Mouse (Mus musculus): ENCODE measurements around the gene Snap47.

- no peak for TF ChIP-seq MAFK (IDR thresholded peaks at IDR 0.05; ENCODE audit: insufficient replicate concordance, low read length)
- TF ChIP-seq CTCF (conservative IDR thresholded peaks at IDR 0.05 in 1 of 2, IDR thresholded peaks at IDR 0.05 in 1 of 2; ENCODE audit: low read depth in 2 of 2, low read length in 2 of 2) = peak in 1 of 2 experiments; percentile 26; a peak in 2 of 4 replicates
- TF ChIP-seq CHD1 (IDR thresholded peaks at IDR 0.05; ENCODE audit: low read depth, low read length) = no peak
- TF ChIP-seq POLR2A (IDR thresholded peaks at IDR 0.05; ENCODE audit: low read depth, low read length) = no peak
- TF ChIP-seq TCF12 (IDR thresholded peaks at IDR 0.05; ENCODE audit: low read depth, low read length) = no peak
- TF ChIP-seq BHLHE40 (IDR thresholded peaks at IDR 0.05; ENCODE audit: low read depth, low read length) = no peak
- TF ChIP-seq HCFC1 (IDR thresholded peaks at IDR 0.05; ENCODE audit: low read depth, low read length) = no peak
- TF ChIP-seq CHD2 (IDR thresholded peaks at IDR 0.05; ENCODE audit: low read length) = no peak
- no peak for TF ChIP-seq USF2 (conservative IDR thresholded peaks at IDR 0.05; ENCODE audit: low read depth, low read length)
- no peak for TF ChIP-seq MEF2A (IDR thresholded peaks at IDR 0.05; ENCODE audit: borderline replicate concordance, low read depth, low read length)
- no peak for TF ChIP-seq USF1 (IDR thresholded peaks at IDR 0.05; ENCODE audit: low read depth, low read length)
- no peak for TF ChIP-seq IRF4 (IDR thresholded peaks at IDR 0.05; ENCODE audit: low read depth, low read length)
- no peak for TF ChIP-seq PAX5 (IDR thresholded peaks at IDR 0.05; ENCODE audit: low read length)
- TF ChIP-seq TBP (conservative IDR thresholded peaks at IDR 0.05; ENCODE audit: low read depth, low read length) = no peak
Observed at GRCm38 (mm10) chr11:59497747-59498146, 46.8 kb upstream of the Snap47 start.

All from CH12.LX (cell line).